Mouse (Mus musculus) hindbrain, embryonic 11.5 days (tissue): ENCODE measurements at regions not wholly inside any gene's neighbourhood (a gene's known extent, or its start where the extent isn't known, plus 50 kb on each side); places are given as distances from the start of the nearest gene placed in this dataset.

Source experiments
- ATAC-seq: fragments of 200-750 bp; cut with Nextera tagmentation; 2 replicates; pipeline ENCODE4 v1.8.0; 2017; ENCODE audit warnings: mild to moderate bottlenecking, moderate TSS enrichment, moderate library complexity; ENCODE audit not compliant: low FRiP score
- DNase-seq: peaks from one replicate; pipeline ENCODE4 v3.0.0-alpha.2; 2015; ENCODE audit warnings: low spot score
- H3K27ac ChIP-seq: fragments of 300-500 bp; sonication (generic); 2 replicates; pipeline ENCODE4 v1.5.1; 2014; ENCODE audit warnings: mild to moderate bottlenecking, low read depth, low read length
- H3K27me3 ChIP-seq: fragments of 300-500 bp; sonication (generic); 2 replicates; pipeline ENCODE4 v1.6.1; 2014; ENCODE audit warnings: mild to moderate bottlenecking, low read length, moderate library complexity, mixed read lengths; ENCODE audit not compliant: control insufficient read depth, insufficient read depth
- H3K36me3 ChIP-seq: fragments of 300-500 bp; sonication (generic); 2 replicates; pipeline ENCODE4 v1.6.1; 2014; ENCODE audit warnings: mild to moderate bottlenecking, low read length, moderate library complexity, mixed read lengths; ENCODE audit not compliant: control insufficient read depth, insufficient read depth
- H3K4me1 ChIP-seq: fragments of 300-500 bp; sonication (generic); replicated peaks from 2 replicates; pipeline ENCODE4 v1.6.1; 2014; ENCODE audit warnings: low read length, mixed read lengths; ENCODE audit not compliant: control insufficient read depth, insufficient read depth
- H3K4me2 ChIP-seq: fragments of 300-500 bp; sonication (generic); replicated peaks from 2 replicates; pipeline ENCODE4 v1.6.1; 2014; ENCODE audit warnings: mild to moderate bottlenecking, low read depth, low read length
- H3K4me3 ChIP-seq: fragments of 300-500 bp; sonication (generic); 2 replicates; pipeline ENCODE4 v1.5.1; 2014; ENCODE audit warnings: low read depth, low read length
- H3K9ac ChIP-seq: fragments of 300-500 bp; sonication (generic); 2 replicates; pipeline ENCODE4 v1.6.1; 2014; ENCODE audit warnings: low read depth, low read length
- H3K9me3 ChIP-seq: fragments of 300-500 bp; sonication (generic); 2 replicates; pipeline ENCODE4 v1.6.1; 2016; ENCODE audit warnings: low read length; ENCODE audit not compliant: control insufficient read depth
- WGBS: fragments of 180-500 bp; shearing (Covaris S2); extraction: QIAGEN DNeasy Blood & Tissue Kit; methylation state at CpG from one replicate; pipeline ENCODE4 v1.1.7; 2014; 5-methylcytosine and 5-hydroxymethylcytosine counted together

GRCm38 (mm10) chr6:121560852-121561251, 74.3 kb upstream of the A2m start:
- Histone ChIP-seq H3K4me2 (no peak overlapping the region), H3K27ac (no peak overlapping the region), H3K4me3 (no peak overlapping the region), H3K9me3 (no peaks in the 10 kb centered on the region), H3K36me3 (no peaks in the 10 kb centered on the region), H3K9ac (no peak overlapping the region), H3K4me1 (no peaks in the 10 kb centered on the region), H3K27me3 (no peaks in the 10 kb centered on the region)
- ATAC-seq (peak; percentile 68; the same call in 1 of the 2 replicates), DNase-seq (peak; percentile 75)
- 7% methylated on average over 3 of the region's 3 CpGs for WGBS

GRCm38 (mm10) chr6:121560393-121560793, 74.8 kb upstream of the A2m start:
- Histone ChIP-seq H3K9ac (no peak overlapping the region), H3K36me3 (no peaks in the 10 kb centered on the region), H3K27me3 (no peaks in the 10 kb centered on the region), H3K4me1 (no peaks in the 10 kb centered on the region), H3K27ac (no peak overlapping the region), H3K9me3 (no peaks in the 10 kb centered on the region), H3K4me2 (no peak overlapping the region), H3K4me3 (no peak overlapping the region)
- 33% methylated on average over 1 of the region's 1 CpGs for WGBS
- peak; percentile 53 for ATAC-seq
- DNase-seq: peak; percentile 6

- no peak overlapping the region for H3K9ac ChIP-seq
- no peaks in the 10 kb centered on the region for H3K27me3 ChIP-seq
- no peaks in the 10 kb centered on the region for H3K36me3 ChIP-seq
- no peaks in the 10 kb centered on the region for H3K4me1 ChIP-seq
- DNase-seq (peak; percentile 71), ATAC-seq (no peak)
- H3K27ac ChIP-seq: no peak overlapping the region
- no peaks in the 10 kb centered on the region for H3K9me3 ChIP-seq
- 2% methylated on average over 3 of the region's 3 CpGs for WGBS
- no peak overlapping the region for H3K4me2 ChIP-seq
- H3K4me3 ChIP-seq: no peak overlapping the region
Measured at GRCm38 (mm10) chr6:121556481-121556880, 78.7 kb upstream of the A2m start.

GRCm38 (mm10) chr6:121553501-121554132, 80.1 kb upstream of the Iqsec3 start:
- ATAC-seq (no peak), DNase-seq (no peak)
- no peak overlapping the region for H3K9ac ChIP-seq
- no peak overlapping the region for H3K4me3 ChIP-seq
- H3K27me3 ChIP-seq: no peaks in the 10 kb centered on the region
- no peak overlapping the region for H3K27ac ChIP-seq
- H3K4me2 ChIP-seq: no peak overlapping the region
- no peaks in the 10 kb centered on the region for H3K4me1 ChIP-seq
- 93% methylated on average over 2 of the region's 2 CpGs for WGBS
- H3K36me3 ChIP-seq: no peaks in the 10 kb centered on the region
- no peaks in the 10 kb centered on the region for H3K9me3 ChIP-seq

- no peaks in the 10 kb centered on the region for H3K9me3 ChIP-seq
- H3K4me1 ChIP-seq: no peaks in the 10 kb centered on the region
- no peak for ATAC-seq
- H3K4me2 ChIP-seq: no peak overlapping the region
- H3K4me3 ChIP-seq: no peak overlapping the region
- WGBS: 75% methylated on average over 7 of the region's 7 CpGs
- no peaks in the 10 kb centered on the region for H3K27me3 ChIP-seq
- H3K9ac ChIP-seq: no peak overlapping the region
- no peak overlapping the region for H3K27ac ChIP-seq
- no peaks in the 10 kb centered on the region for H3K36me3 ChIP-seq
- no peak for DNase-seq
Measured at GRCm38 (mm10) chr6:121533521-121533920, 60.0 kb upstream of the Iqsec3 start.

GRCm38 (mm10) chr6:121532926-121533325, 59.4 kb upstream of the Iqsec3 start:
- 1% methylated on average over 3 of the region's 3 CpGs for WGBS
- Histone ChIP-seq H3K9ac (no peak overlapping the region), H3K4me1 (no peaks in the 10 kb centered on the region), H3K36me3 (no peaks in the 10 kb centered on the region), H3K27ac (no peak overlapping the region), H3K4me2 (no peak overlapping the region), H3K9me3 (no peaks in the 10 kb centered on the region), H3K4me3 (no peak overlapping the region), H3K27me3 (no peaks in the 10 kb centered on the region)
- DNase-seq (peak; percentile 87), ATAC-seq (peak; percentile 68)

- no peak overlapping the region for H3K4me3 ChIP-seq
- ATAC-seq (peak; percentile 48; the same call in 1 of the 2 replicates), DNase-seq (peak; percentile 12)
- H3K36me3 ChIP-seq: no peaks in the 10 kb centered on the region
- H3K4me1 ChIP-seq: no peaks in the 10 kb centered on the region
- no peak overlapping the region for H3K4me2 ChIP-seq
- no peak overlapping the region for H3K9ac ChIP-seq
- H3K27me3 ChIP-seq: no peaks in the 10 kb centered on the region
- WGBS: 67% methylated on average over 13 of the region's 13 CpGs
- no peak overlapping the region for H3K27ac ChIP-seq
- no peaks in the 10 kb centered on the region for H3K9me3 ChIP-seq
Measured at GRCm38 (mm10) chr6:121531825-121532389, 58.4 kb upstream of the Iqsec3 start.

- no peaks in the 10 kb centered on the region for H3K9me3 ChIP-seq
- H3K4me3 ChIP-seq: no peak overlapping the region
- H3K4me1 ChIP-seq: 0 out of 2 replicates have a peak, but pooled peaks cover 5% of the 10 kb centered on the region
- H3K27ac ChIP-seq: no peak overlapping the region
- WGBS: 94% methylated on average over 4 of the region's 4 CpGs
- no peaks in the 10 kb centered on the region for H3K27me3 ChIP-seq
- no peak for ATAC-seq
- no peak overlapping the region for H3K9ac ChIP-seq
- no peak overlapping the region for H3K4me2 ChIP-seq
- H3K36me3 ChIP-seq: no peaks in the 10 kb centered on the region
- DNase-seq: no peak
Measured at GRCm38 (mm10) chr6:121527281-121527680, 53.8 kb upstream of the Iqsec3 start.

- WGBS: 85% methylated on average over 2 of the region's 2 CpGs
- no peaks in the 10 kb centered on the region for H3K36me3 ChIP-seq
- H3K9me3 ChIP-seq: no peaks in the 10 kb centered on the region
- H3K9ac ChIP-seq: no peak overlapping the region
- H3K27me3 ChIP-seq: no peaks in the 10 kb centered on the region
- DNase-seq: no peak
- no peak for ATAC-seq
- H3K4me3 ChIP-seq: no peak overlapping the region
- no peak overlapping the region for H3K27ac ChIP-seq
- no peak overlapping the region for H3K4me2 ChIP-seq
- H3K4me1 ChIP-seq: 0 out of 2 replicates have a peak, but pooled peaks cover 5% of the 10 kb centered on the region
Measured at GRCm38 (mm10) chr6:121526121-121526520, 52.6 kb upstream of the Iqsec3 start.
